Mouse (Mus musculus) layer of hippocampus, postnatal 25 days (tissue): Measurements from ENCODE around the gene Gm42957. TPM values are rescaled to one million over a fixed set of nuclear protein-coding genes. Genes with fewer than 3 reads are reported as not detected.
"Not testable (repeated sequence)": the region's sequence is repeated elsewhere in the genome, so short reads cannot be mapped to it uniquely, and the experiment has no call there.

Source experiments
- DNase-seq, 2 experiments: peaks; one replicate each; pipeline ENCODE4 v3.0.0; 2022; ENCODE audit warnings: mixed read lengths in 2 of 2, low spot score in 1 of 2; ENCODE audit errors: extremely low spot score in 1 of 2
- total RNA-seq, 2 experiments: library from RNA; stranded (reverse); gene quantifications; 2 replicates each; pipeline ENCODE4 v1.2.3; 2021

Gene Gm42957
- total RNA-seq, 2 experiments from 2014 or later, result 0.31 to 0.37 TPM

- DNase-seq, result no peak
Measured at GRCm38 (mm10) chr3:96671519-96671918, 36.2 kb downstream of the Gm42957 start.

GRCm38 (mm10) chr3:96673514-96673913 lies 38.2 kb downstream of the Gm42957 start:
- no peak for DNase-seq

- no peak for DNase-seq
Measured at GRCm38 (mm10) chr3:96674442-96674841, 39.2 kb downstream of the Gm42957 start.

GRCm38 (mm10) chr3:96675171-96675570 lies 39.9 kb downstream of the Gm42957 start:
- DNase-seq, result no peak

GRCm38 (mm10) chr3:96675690-96676089 lies 40.4 kb downstream of the Gm42957 start:
- no peak for DNase-seq

GRCm38 (mm10) chr3:96678456-96678855 lies 43.2 kb downstream of the Gm42957 start:
- DNase-seq, result no peak

GRCm38 (mm10) chr3:96679159-96679674 lies 43.9 kb downstream of the Gm42957 start:
- no peak for DNase-seq

GRCm38 (mm10) chr3:96680269-96680956 lies 45.1 kb downstream of the Gm42957 start:
- DNase-seq, result no peak

- DNase-seq, result no peak
Measured at GRCm38 (mm10) chr3:96683496-96683895, 48.2 kb downstream of the Gm42957 start.

- no peak for DNase-seq
Measured at GRCm38 (mm10) chr3:96684151-96684821, 49.0 kb downstream of the Gm42957 start.

- DNase-seq, result no peak
Measured at GRCm38 (mm10) chr3:96684822-96685156, 49.5 kb downstream of the Gm42957 start.

- DNase-seq, result not testable (repeated sequence)
Measured at GRCm38 (mm10) chr3:96686057-96686456, 50.8 kb downstream of the Gm42957 start.

- DNase-seq, result no peak
Measured at GRCm38 (mm10) chr3:96688854-96689253, 53.6 kb downstream of the Gm42957 start.

- no peak for DNase-seq
Measured at GRCm38 (mm10) chr3:96690298-96690697, 55.0 kb downstream of the Gm42957 start.

GRCm38 (mm10) chr3:96692506-96692905 lies 57.2 kb downstream of the Gm42957 start:
- no peak for DNase-seq

GRCm38 (mm10) chr3:96693579-96693978 lies 58.3 kb downstream of the Gm42957 start:
- no peak for DNase-seq

GRCm38 (mm10) chr3:96696198-96696765 lies 61.0 kb downstream of the Gm42957 start, which contains the start of gene Pias3:
Gene Pias3 (plus strand): TSS chr3:96696384.
- peak in 1 of 2 experiments; percentile 26 for DNase-seq

- peak; percentile 56 to 68 for DNase-seq
Measured at GRCm38 (mm10) chr3:96696766-96697732, 61.8 kb downstream of the Gm42957 start.

GRCm38 (mm10) chr3:96698993-96699690 lies 63.9 kb downstream of the Gm42957 start:
- DNase-seq, result no peak

- peak in 1 of 2 experiments; percentile 41 for DNase-seq
Measured at GRCm38 (mm10) chr3:96700376-96700775, 65.1 kb downstream of the Gm42957 start.
